Mouse (Mus musculus) regulatory T cell (primary cell): ENCODE measurements around the gene Nenf.

Experiments used
- in situ Hi-C: fragments of 300-600 bp; cut with MboI, MseI; formaldehyde crosslinking; loops from one replicate; pipeline ENCODE4 v1.15.1; 2025; ENCODE audit warnings: high pct_unique_total_duplicates

Gene Nenf

DNA sequence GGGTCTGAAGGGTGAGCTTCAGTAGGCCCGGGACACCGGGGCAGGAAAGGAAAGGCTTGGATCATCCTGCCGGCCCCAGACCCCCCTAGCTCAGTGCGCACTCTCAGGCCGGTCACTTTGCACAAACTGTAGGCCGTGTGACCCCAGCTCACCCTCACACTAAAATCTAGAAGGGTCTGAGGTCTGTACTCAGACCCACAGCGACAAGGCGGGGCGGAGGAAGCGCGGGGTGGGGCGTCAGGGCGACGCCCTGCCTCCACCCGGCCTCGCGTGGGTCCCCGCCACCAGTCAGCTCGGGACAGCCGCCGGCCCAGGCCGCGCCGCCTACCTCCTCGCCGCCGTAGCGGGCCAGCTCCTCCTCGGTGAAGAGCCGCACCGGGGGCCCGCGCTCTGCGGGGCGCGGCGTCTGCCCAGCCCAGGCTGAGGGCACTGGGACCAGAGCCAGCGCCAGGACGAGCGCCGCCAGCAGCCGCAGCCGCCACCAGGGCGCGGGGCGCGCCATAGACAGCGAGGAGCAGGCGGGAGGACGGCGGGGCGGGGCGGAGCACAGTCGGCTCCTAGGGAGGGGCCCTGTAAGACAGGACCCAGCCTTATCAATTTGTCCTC, at the start of gene Nenf:
Nenf (minus strand) TSS at position 604 of the 606 bp plus-strand sequence.
- in situ Hi-C loops: no loop called here

DNA sequence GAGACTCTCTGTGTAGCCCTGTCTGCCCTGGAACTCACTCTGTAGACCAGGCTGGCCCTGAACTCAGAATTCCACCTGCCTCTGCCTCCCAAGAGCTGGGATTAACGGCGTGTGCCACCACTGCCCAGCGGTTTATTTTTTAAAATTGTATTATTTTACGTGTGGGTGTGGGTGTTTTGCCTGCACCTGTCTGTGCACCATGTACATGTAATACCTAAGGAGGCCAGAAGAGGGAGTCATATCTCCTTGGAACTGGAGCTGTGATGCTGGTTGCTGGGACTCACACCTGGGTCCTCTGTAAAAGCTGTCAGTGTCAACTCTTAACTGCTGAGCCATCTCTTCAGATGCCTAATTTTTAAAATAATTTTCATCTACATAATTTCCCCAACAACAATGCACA, 46.5 kb upstream of the Nenf start:
- in situ Hi-C loops: no loop called here

DNA sequence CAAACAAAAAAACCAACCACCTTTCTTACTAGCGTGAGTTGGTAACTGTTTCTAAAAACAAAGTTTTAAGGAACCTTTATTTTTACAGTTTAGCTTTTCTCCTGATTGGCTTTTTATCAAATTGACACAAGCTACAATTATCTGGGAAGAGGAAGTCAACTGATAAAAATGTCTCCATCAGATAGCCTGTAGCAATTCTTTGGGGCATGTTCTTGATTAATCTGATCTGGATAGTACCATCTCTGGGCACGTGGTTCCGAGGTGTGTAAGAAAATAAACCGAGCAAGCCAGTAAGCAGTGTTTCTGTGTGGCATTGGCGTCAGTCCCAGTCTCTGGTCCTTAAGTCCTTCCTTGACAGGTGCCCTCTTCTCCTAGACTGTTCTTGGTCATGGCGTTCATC, 44.4 kb upstream of the Nenf start:
- in situ Hi-C loops: no loop called here

DNA sequence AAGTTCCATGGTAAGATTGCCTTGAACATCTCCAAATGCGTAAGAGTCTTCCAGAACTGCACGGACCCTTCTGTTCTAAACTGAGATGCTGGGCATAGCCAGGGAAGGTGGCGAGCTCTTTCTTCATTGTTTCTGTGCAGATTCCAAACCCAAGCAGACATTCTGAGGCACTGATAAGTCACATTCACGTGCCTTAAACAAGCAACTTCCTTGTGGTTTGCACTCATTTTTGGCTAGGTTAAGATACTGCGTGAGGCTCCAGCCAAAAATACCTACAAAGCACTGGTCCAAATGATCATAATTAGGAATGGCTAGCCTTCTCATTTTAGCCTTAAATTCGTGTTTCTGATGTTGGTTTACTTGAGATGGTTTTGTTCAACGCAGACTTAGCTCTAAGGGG, 41.5 kb upstream of the Nenf start:
- in situ Hi-C loops: no loop called here

DNA sequence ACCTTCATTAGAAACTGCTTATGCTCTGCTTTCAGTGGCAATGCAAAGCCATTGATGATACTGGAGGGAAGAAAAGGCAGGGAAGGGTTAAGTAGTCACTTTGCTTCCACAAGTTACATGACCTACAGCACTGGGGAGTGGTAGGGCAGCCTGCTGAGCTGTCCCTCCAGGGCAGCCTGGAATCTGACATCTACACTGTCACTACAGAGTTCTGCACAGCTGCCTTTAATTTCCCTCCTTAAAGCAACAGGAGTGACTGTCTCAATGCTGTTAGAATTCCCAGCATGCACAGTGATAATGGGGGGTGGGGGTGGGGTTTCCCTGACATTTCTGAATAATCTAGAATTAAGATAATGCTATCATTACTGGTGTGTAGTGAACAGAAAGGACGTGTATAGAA, 38.9 kb upstream of the Nenf start:
- in situ Hi-C loops: no loop called here

- in situ Hi-C loops: no loop called here
These were observed 35.8 kb upstream of the Nenf start for GRCm38 (mm10) chr1:191353836-191354235.

DNA sequence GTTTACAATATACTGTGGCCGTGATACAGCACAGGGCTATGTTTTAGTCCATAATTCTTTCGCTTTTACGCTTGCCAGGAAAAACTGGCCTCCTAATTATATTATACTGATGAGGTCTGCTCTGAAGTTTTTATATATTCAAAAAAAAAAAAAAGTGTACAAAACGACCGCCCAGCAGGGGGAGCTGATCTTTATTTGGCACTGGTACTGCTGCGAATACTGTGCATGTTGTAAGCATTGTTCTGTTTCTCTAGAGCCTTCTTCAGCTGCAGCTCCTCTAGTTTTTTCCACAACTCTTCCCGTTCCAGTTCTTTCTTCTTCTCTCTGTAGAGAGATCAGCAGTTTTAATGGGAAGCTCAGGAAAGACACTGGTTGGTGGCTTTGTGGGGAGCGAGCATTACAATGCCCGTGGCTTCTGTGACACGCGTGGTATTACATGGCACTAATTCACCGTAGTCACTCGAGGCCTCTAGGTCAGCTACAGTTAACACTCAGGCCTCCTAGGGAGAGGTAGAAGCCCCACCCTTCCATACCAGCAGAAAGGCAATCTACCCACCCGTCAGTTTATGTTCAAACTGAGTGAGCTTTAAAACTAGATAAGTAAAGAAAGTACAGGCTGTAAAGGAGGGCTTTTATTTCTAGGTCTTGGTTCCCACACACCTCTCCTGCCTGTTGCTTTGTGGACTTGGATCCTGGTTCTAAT, 34.9 kb upstream of the Nenf start:
- in situ Hi-C loops: no loop called here

DNA sequence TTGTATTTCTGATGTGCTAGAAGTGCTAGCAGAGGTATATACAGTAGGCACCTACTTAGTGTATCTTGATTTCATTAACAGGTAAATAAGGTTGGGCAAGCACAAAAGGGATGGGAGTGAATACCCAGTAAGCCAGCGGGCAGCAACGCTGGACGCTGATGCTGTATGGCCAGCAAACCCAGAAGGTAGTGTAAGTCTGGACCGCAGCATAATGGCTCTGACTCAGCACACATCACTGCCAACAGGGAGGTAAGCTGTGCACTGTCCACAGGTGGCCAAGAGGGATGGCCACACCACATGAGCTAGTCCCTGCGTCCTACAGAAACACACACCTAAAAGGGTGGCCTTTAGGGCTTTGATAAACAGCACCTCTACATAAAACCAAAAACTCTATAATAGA, 32.4 kb upstream of the Nenf start:
- in situ Hi-C loops: no loop called here

DNA sequence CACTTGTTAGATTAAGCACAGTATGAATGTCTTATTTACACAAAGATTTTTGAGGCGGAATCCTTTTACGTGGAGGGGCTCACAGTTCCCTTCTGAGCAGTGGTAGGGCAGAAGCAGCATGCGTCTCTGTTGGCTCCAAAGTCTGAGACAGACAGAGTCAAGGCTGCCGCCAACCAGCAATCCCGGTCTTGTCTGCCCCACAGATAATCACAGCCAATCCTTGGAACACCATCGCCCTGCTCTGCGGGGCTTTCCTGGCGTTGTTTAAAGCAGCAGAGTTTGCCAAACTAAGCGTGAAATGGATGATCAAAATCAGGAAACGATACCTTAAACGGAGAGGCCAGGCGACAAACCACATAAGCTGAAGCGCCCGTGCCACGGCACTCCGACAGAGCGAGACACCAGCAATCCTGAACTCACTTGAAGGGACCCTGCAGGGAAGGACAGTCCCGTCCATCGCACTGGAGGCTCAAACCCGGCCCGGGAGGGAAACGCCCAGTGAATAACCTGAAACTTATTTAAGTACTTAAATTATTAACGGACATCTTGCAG, 31.6 kb upstream of the Nenf start:
- in situ Hi-C loops: loop anchor here (25.0 kb wide), 1 partner anchor 188 kb away; no protein-coding TSS in a partner anchor

- in situ Hi-C loops: loop anchor here (25.0 kb wide), 1 partner anchor 188 kb away; no protein-coding TSS in a partner anchor
These were observed 31.0 kb upstream of the Nenf start for GRCm38 (mm10) chr1:191348996-191349395.

DNA sequence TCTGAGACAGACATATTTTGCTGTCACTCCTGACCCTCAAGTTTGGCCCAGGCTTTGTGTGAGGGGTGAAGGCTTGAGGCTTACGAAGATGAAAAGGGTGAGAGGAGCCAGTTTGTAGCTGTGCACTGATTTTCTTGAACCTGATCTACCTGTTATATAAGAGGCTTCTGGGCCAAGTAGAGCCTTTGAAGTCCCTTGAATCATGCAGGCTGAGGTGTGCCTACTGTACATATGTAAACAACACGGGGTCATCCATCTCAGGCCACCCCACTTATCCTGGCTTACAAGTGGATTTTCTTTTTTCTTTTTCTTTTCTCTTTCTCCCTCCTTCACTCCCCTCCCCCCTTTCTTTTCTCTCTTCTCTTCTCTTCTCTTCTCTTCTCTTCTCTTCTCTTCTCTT, 30.6 kb upstream of the Nenf start:
- in situ Hi-C loops: loop anchor here (25.0 kb wide), 1 partner anchor 189 kb away; no protein-coding TSS in a partner anchor

GRCm38 (mm10) chr1:191347602-191348001, 29.6 kb upstream of the Nenf start:
- in situ Hi-C loops: loop anchor here (25.0 kb wide), 1 partner anchor 190 kb away; no protein-coding TSS in a partner anchor

- in situ Hi-C loops: loop anchor here (25.0 kb wide), 1 partner anchor 197 kb away; no protein-coding TSS in a partner anchor
These were observed 22.5 kb upstream of the Nenf start for GRCm38 (mm10) chr1:191340530-191340929.

GRCm38 (mm10) chr1:191339876-191340275, 21.9 kb upstream of the Nenf start:
- in situ Hi-C loops: loop anchor here (25.0 kb wide), 1 partner anchor 197 kb away; no protein-coding TSS in a partner anchor

GRCm38 (mm10) chr1:191334500-191334899, 16.5 kb upstream of the Nenf start:
- in situ Hi-C loops: loop anchor here (25.0 kb wide), 1 partner anchor 203 kb away; no protein-coding TSS in a partner anchor

DNA sequence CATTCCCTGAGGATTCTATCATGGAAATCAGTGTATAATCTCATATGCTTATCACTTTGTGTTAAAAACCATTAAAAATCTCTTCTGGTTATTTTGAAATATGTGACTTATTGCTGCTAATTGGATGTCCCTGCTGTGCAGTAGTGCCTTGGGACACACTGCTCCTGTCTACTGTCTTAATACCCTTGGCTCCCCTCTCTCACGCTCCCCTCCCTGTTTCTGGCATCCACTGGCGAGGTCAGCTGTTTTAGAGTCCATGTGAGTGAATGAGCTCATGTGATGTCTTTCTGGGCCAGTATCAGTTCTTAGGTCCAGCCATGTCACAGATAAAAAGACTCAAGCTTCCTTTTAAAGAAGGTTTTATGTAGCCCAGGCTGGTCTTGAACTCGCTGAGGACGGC, 12.4 kb upstream of the Nenf start:
- in situ Hi-C loops: loop anchor here (25.0 kb wide), 1 partner anchor 207 kb away; no protein-coding TSS in a partner anchor

- in situ Hi-C loops: loop anchor here (10.0 to 25.0 kb wide), 2 partner anchors 209 to 497 kb away; partner anchors contain the start of gene Nek2
These were observed 10.0 kb upstream of the Nenf start for GRCm38 (mm10) chr1:191328019-191328441.

DNA sequence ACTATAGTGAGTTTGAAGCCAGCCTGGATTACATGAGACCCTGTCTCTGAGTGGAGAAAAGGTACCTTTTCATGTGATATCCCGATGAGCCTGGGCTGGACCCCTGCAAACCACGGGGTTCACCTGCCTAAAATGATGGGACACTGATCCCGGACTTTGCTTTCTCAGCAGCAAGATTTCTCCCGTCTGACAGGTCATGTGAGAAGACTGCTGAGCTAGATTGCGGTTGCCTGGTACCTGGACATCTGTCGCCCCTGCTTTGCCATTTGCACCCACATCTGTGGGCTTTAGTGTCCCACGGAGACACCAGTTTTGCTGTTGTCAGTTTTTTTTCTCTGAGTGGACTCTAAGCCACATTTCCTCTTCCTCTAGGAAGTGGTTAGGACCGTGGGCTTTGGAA, 9.3 kb upstream of the Nenf start:
- in situ Hi-C loops: loop anchor here (10.0 to 25.0 kb wide), 2 partner anchors 210 to 498 kb away; partner anchors contain the start of gene Nek2

DNA sequence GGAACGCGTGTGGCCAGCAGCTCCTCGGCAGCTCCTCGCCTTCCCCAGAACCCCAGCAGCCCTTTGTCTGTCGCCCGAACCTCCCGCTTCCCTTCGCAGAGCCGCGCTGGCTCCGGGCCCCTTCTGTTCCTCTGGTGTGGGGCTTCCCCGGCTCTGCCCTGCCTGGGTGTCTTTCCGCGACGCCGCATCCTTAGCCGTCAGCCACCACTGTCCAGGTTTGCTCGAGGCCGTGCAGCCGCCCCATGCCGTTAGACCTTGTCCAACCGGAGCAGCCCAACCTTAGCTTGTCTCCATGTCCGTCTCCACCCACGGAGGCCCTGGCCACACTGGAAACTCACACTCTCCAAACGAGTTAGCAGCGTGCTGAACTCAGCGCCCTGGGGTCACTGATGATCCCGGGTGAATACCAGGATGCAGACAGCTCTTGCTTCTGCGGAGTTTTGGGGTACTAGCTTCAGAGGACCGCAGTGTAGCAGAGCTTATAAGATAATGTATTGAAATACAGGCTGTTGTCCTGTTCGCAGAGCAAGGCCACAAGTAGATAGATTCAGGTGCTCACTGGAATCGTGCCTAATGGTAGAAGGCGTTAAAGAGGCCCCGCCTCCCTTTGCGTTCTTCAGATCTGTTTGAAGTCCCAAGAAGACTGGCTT, 8.4 kb upstream of the Nenf start:
- in situ Hi-C loops: loop anchor here (10.0 to 25.0 kb wide), 2 partner anchors 211 to 498 kb away; partner anchors contain the start of gene Nek2

GRCm38 (mm10) chr1:191325726-191326232, 7.8 kb upstream of the Nenf start, which contains the start of gene Tmem206:
Gene Tmem206 (plus strand): TSS chr1:191325912.
- in situ Hi-C loops: loop anchor here (10.0 to 25.0 kb wide), 2 partner anchors 212 to 499 kb away; partner anchors contain the start of gene Nek2
